Mouse (Mus musculus) right cerebral cortex, postnatal 4 days (tissue): ENCODE measurements around the gene Ncam1.

Experiments used
- DNase-seq: peaks from one replicate; pipeline ENCODE4 v3.0.0-alpha.2; 2022

The Ncam1 gene

GRCm38 (mm10) chr9:49798806-49799205 lies at the start of gene Ncam1:
Ncam1 (minus strand) TSS chr9:49798925.
- DNase-seq = peak; percentile 92

GRCm38 (mm10) chr9:49834013-49834412 lies 35.3 kb upstream of the Ncam1 start:
- DNase-seq = no peak

- no peak for DNase-seq
Measured at GRCm38 (mm10) chr9:49827671-49828070, 28.9 kb upstream of the Ncam1 start.

GRCm38 (mm10) chr9:49816115-49816650 lies 17.5 kb upstream of the Ncam1 start:
- no peak for DNase-seq

GRCm38 (mm10) chr9:49814442-49814841 lies 15.7 kb upstream of the Ncam1 start:
- no peak for DNase-seq

GRCm38 (mm10) chr9:49803222-49803621 lies 4.5 kb upstream of the Ncam1 start:
- no peak for DNase-seq

GRCm38 (mm10) chr9:49797821-49798571 lies 729 bp downstream of the Ncam1 start:
- peak; percentile 77 for DNase-seq

GRCm38 (mm10) chr9:49797508-49797820 lies 1.3 kb downstream of the Ncam1 start:
- DNase-seq = no peak

GRCm38 (mm10) chr9:49796618-49797507 lies 1.9 kb downstream of the Ncam1 start:
- DNase-seq = peak; percentile 78

GRCm38 (mm10) chr9:49795881-49796280 lies 2.8 kb downstream of the Ncam1 start:
- DNase-seq = no peak

- no peak for DNase-seq
Measured at GRCm38 (mm10) chr9:49793987-49794550, 4.7 kb downstream of the Ncam1 start.

- no peak for DNase-seq
Measured at GRCm38 (mm10) chr9:49793241-49793640, 5.5 kb downstream of the Ncam1 start.

GRCm38 (mm10) chr9:49792646-49793045 lies 6.1 kb downstream of the Ncam1 start:
- no peak for DNase-seq

- no peak for DNase-seq
Measured at GRCm38 (mm10) chr9:49781016-49781772, 17.5 kb downstream of the Ncam1 start.

- DNase-seq = no peak
Measured at GRCm38 (mm10) chr9:49777015-49777637, 21.6 kb downstream of the Ncam1 start.

GRCm38 (mm10) chr9:49766634-49767033 lies 32.1 kb downstream of the Ncam1 start:
- no peak for DNase-seq

- no peak for DNase-seq
Measured at GRCm38 (mm10) chr9:49760571-49760970, 38.2 kb downstream of the Ncam1 start.

- DNase-seq = peak; percentile 13
Measured at GRCm38 (mm10) chr9:49758436-49758835, 40.3 kb downstream of the Ncam1 start.

GRCm38 (mm10) chr9:49757986-49758385 lies 40.7 kb downstream of the Ncam1 start:
- no peak for DNase-seq

- no peak for DNase-seq
Measured at GRCm38 (mm10) chr9:49757582-49757981, 41.1 kb downstream of the Ncam1 start.

GRCm38 (mm10) chr9:49756725-49757124 lies 42.0 kb downstream of the Ncam1 start:
- DNase-seq = no peak

GRCm38 (mm10) chr9:49755214-49755613 lies 43.5 kb downstream of the Ncam1 start:
- no peak for DNase-seq
